Mouse (Mus musculus) forebrain, embryonic 16.5 days (tissue): ENCODE data around the gene Pitpnm2. TPM values are rescaled to one million over a fixed set of nuclear protein-coding genes. Genes with fewer than 3 reads are reported as not detected.

Source experiments
- ATAC-seq: fragments of 200-750 bp; cut with Nextera tagmentation; 2 replicates; pipeline ENCODE4 v1.8.0; 2017; ENCODE audit warnings: mild to moderate bottlenecking, moderate library complexity
- H3K27ac ChIP-seq: fragments of 300-500 bp; sonication (generic); 2 replicates; pipeline ENCODE4 v1.5.1; 2014; ENCODE audit warnings: low read length, control low read depth
- H3K27me3 ChIP-seq: fragments of 300-500 bp; sonication (generic); replicated peaks from 2 replicates; pipeline ENCODE4 v1.6.1; 2014; ENCODE audit warnings: low read length; ENCODE audit not compliant: control insufficient read depth, insufficient read depth
- H3K36me3 ChIP-seq: fragments of 300-500 bp; sonication (generic); 2 replicates; pipeline ENCODE4 v1.6.1; 2014; ENCODE audit not compliant: control insufficient read depth, insufficient read depth
- H3K4me1 ChIP-seq: fragments of 300-500 bp; sonication (generic); replicated peaks from 2 replicates; pipeline ENCODE4 v1.6.1; 2014; ENCODE audit warnings: low read length; ENCODE audit not compliant: control insufficient read depth, insufficient read depth
- H3K4me2 ChIP-seq: fragments of 300-500 bp; sonication (generic); 2 replicates; pipeline ENCODE4 v1.6.1; 2014; ENCODE audit warnings: mild to moderate bottlenecking, low read length, control low read depth
- H3K4me3 ChIP-seq: fragments of 300-500 bp; sonication (generic); replicated peaks from 2 replicates; pipeline ENCODE4 v1.5.1; 2014; ENCODE audit warnings: mild to moderate bottlenecking, low read length, control low read depth
- H3K9ac ChIP-seq: fragments of 300-500 bp; sonication (generic); replicated peaks from 2 replicates; pipeline ENCODE4 v1.6.1; 2014; ENCODE audit warnings: low read depth, low read length, control low read depth
- H3K9me3 ChIP-seq: fragments of 300-500 bp; sonication (generic); 2 replicates; pipeline ENCODE4 v1.6.1; 2016; ENCODE audit warnings: low read length; ENCODE audit not compliant: control insufficient read depth
- WGBS: fragments of 180-500 bp; shearing (Covaris S2); extraction: QIAGEN DNeasy Blood & Tissue Kit; methylation state at CpG from one replicate; pipeline ENCODE4 v1.1.7; 2014; 5-methylcytosine and 5-hydroxymethylcytosine counted together
- polyA plus RNA-seq: library from polyadenylated mRNA; unstranded; fragments of >200 nt; fragmentation: Nextera tagmentation; extraction: Ambion mirVana; gene quantifications from 2 replicates; pipeline ENCODE4 v1.2.1, GENCODE M21; 2015

Gene Pitpnm2
- polyA plus RNA-seq, 1 experiment from 2014 or later, result 14.4 TPM

DNA sequence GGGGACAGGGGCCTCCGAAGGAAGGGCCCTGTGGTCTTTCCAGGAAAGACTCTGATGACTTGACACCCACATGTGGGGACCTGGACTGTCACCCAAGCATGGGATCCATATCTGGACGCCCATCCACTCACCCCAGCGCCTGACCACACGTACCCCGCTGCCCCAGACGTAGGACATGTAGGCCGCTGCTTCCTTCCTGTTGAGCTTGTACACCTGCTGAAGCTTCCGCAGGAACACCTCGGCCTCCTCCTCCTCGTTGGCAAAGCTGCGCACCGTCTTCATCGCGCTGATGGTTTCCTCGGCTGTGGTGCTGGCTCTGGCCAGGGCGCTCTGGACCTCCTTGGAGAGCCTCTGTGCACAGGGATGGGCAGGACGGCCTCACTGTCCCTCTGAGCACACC lies 169.7 kb downstream of the Pitpnm2 start:
- no peaks in the 10 kb centered on the region for H3K27me3 ChIP-seq
- no peak for ATAC-seq
- WGBS, result 94% methylated on average over 17 of the region's 17 CpGs
- H3K4me3 ChIP-seq, result no peak overlapping the region
- no peak overlapping the region for H3K4me2 ChIP-seq
- no peaks in the 10 kb centered on the region for H3K36me3 ChIP-seq
- no peak overlapping the region for H3K27ac ChIP-seq
- H3K9ac ChIP-seq, result no peak overlapping the region
- H3K4me1 ChIP-seq, result peaks cover 31% of the 10 kb centered on the region
- no peaks in the 10 kb centered on the region for H3K9me3 ChIP-seq

DNA sequence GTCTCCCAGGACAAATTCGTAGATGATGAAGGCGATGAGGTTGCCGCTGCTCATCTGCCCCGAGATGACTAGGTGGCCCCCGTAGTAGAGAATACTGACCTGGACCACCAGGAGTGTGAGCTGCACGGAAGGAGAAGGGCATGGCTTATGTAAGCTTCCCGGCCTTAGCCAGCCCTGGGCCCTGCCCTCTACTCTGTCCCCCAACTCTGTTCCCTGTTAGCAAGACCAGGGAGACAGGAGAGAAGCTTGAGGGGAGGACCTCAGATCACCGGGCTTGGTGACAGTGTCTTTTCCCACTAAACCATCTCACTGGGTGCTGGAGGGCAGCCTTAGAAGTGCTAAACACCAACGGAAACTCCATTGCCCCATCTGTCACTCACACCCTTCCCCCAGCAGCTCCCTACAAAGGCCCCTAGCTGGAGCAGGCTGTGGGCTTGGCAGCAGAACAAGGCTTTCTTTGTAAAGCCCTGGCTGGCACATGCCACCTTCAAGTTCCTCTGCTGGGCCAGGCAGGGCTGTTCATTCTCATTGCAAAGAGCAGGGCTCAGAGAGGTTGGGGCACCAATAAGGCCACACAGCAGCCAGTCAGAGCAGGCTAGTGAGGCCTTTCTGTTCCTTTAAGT lies 170.7 kb downstream of the Pitpnm2 start:
- H3K4me2 ChIP-seq, result peak overlapping the region; percentile 36
- peak overlapping the region; percentile 31 for H3K9ac ChIP-seq

DNA sequence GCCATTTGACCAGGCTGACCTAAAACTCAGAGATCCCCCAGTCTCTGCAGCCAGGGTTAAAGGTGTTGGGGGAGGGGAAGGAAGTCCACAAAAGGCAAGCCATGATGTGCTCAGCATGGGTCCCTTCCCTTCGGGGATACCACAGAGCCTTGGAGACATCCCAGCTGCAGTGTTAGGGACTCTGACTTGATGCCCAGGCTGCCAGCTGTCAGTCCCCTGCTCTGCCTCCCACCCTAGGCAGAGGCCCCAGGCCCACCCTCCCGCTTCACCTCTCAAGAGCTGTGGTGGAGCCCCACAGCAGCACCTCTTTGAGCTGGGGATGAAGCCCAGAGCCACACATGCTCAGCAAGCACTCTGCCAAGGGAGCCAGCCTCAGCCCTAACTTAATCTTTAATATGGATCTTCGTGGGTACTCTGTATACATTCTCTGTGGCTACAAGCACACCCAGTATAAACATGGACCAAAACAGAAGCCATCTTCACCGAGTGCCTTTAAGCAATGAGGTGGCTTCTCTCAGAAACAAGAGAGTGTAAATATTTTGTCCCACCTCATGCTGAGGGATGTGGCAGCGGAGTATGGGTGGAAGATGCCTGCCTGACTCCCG lies 171.6 kb downstream of the Pitpnm2 start:
- peaks cover 31% of the 10 kb centered on the region for H3K4me1 ChIP-seq
- 0 out of 2 replicates have a peak overlapping the region, but pooled peaks have one; percentile 36 for H3K4me2 ChIP-seq
- H3K27ac ChIP-seq, result peak overlapping the region; percentile 47
- 0 out of 2 replicates have a peak overlapping the region, but pooled peaks have one; percentile 25 for H3K9ac ChIP-seq
- no peak for ATAC-seq
- H3K27me3 ChIP-seq, result no peaks in the 10 kb centered on the region
- no peaks in the 10 kb centered on the region for H3K36me3 ChIP-seq
- no peaks in the 10 kb centered on the region for H3K9me3 ChIP-seq
- no peak overlapping the region for H3K4me3 ChIP-seq
- 61% methylated on average over 6 of the region's 6 CpGs for WGBS

More for the DNA sequence above, 170.7 kb downstream of the Pitpnm2 start:
- ATAC-seq, result peak; percentile 97
- Histone ChIP-seq H3K4me1 (peaks cover 31% of the 10 kb centered on the region), H3K27ac (peak overlapping the region; percentile 81), H3K9me3 (no peaks in the 10 kb centered on the region), H3K4me3 (no peak overlapping the region), H3K27me3 (no peaks in the 10 kb centered on the region), H3K36me3 (no peaks in the 10 kb centered on the region)
- WGBS, result 31% methylated on average over 9 of the region's 9 CpGs

DNA sequence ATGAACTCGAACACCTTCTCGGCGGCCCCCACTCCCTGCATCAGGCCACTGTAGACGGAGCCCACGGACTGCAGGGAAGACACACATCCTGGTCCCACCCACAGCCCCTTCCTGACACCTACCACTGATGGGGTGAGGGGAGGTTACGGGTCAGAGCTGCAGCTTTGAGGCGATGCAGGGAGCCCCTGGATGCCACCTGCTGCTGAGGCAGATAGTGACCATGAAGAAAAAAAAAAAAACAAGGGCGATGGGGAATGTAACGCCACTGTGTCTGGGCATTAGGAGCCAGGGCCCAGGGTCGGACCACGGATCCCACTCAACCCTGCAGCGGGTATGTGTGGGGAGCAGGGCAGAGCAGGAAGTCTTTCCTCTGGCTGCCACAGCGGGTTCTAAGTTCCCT lies 172.3 kb downstream of the Pitpnm2 start:
- no peak for ATAC-seq
- WGBS, result 88% methylated on average over 13 of the region's 13 CpGs
- Histone ChIP-seq H3K4me2 (no peak overlapping the region), H3K9me3 (no peaks in the 10 kb centered on the region), H3K4me3 (no peak overlapping the region), H3K4me1 (peaks cover 31% of the 10 kb centered on the region), H3K9ac (no peak overlapping the region), H3K27ac (no peak overlapping the region), H3K27me3 (no peaks in the 10 kb centered on the region), H3K36me3 (no peaks in the 10 kb centered on the region)

DNA sequence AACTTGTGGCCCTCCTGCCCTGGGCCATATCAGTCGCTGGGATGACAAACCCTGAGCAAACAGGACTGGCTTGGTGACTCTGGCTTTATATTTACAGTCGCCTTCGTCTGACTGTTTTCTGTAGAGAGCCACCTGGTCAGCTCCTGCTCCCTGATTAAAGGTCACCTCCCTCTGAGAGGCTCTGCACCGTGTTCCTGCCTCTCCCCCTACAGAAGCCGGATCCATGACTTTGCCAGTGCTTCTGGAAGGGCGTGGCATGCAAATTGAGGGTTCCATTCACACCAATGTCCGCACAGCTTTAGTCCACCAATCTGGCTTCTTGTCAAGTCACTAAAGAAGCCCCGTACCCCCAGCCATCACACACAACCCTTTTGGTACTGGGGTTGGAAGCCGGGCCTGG lies 173.0 kb downstream of the Pitpnm2 start:
- Histone ChIP-seq H3K4me2 (no peak overlapping the region), H3K27ac (no peak overlapping the region), H3K36me3 (no peaks in the 10 kb centered on the region), H3K27me3 (no peaks in the 10 kb centered on the region), H3K4me1 (peaks cover 31% of the 10 kb centered on the region), H3K4me3 (no peak overlapping the region), H3K9me3 (no peaks in the 10 kb centered on the region), H3K9ac (no peak overlapping the region)
- ATAC-seq, result no peak
- 58% methylated on average over 9 of the region's 9 CpGs for WGBS

DNA sequence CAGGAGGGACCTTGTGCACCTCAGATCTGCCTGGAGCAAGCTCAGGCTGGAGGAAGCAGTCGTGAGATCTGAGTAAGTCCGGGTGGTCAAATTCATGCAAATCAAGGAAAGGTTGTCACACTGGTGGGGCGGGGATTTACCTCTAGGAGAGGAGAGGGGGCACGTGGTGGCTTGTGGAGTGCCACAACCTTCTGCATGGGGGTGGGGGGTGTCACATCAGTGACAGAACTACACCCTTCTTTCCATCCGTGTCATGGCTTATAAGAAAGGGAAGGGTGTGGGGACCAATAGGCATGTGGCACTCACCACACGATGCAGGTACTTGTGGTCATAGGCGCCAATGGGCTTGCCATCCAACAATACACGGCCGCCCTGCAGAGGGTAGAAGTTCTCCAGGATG lies 173.8 kb downstream of the Pitpnm2 start:
- no peaks in the 10 kb centered on the region for H3K36me3 ChIP-seq
- no peak overlapping the region for H3K27ac ChIP-seq
- peaks cover 31% of the 10 kb centered on the region for H3K4me1 ChIP-seq
- no peaks in the 10 kb centered on the region for H3K27me3 ChIP-seq
- H3K4me2 ChIP-seq, result no peak overlapping the region
- H3K9ac ChIP-seq, result no peak overlapping the region
- H3K9me3 ChIP-seq, result no peaks in the 10 kb centered on the region
- H3K4me3 ChIP-seq, result no peak overlapping the region
- no peak for ATAC-seq
- WGBS, result 79% methylated on average over 9 of the region's 9 CpGs

DNA sequence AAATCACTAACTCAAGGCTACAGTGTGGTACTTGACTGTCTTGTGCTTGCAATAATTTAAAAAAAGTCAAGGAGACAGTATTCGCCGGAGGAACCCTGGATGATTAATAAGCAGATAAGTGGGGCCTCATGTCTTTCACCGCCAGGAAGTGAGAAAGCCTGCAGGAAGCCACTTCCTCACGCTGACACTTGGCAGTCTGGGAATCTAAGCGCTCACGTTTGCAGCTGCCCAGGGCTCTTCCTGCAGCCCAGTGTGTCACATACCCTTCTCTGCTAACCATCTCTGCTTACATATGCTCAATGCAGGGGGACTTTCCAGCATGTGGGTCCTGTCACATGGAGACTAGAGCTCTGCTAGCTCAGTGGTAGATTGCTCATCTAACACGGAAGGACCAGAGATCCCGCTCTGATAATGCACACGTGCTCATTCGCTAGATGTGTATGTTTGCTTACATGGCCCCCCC lies 174.7 kb downstream of the Pitpnm2 start:
- no peaks in the 10 kb centered on the region for H3K36me3 ChIP-seq
- H3K9ac ChIP-seq, result no peak overlapping the region
- WGBS, result 76% methylated on average over 10 of the region's 10 CpGs
- no peak overlapping the region for H3K27ac ChIP-seq
- ATAC-seq, result no peak
- no peak overlapping the region for H3K4me3 ChIP-seq
- no peak overlapping the region for H3K4me2 ChIP-seq
- peaks cover 27% of the 10 kb centered on the region for H3K4me1 ChIP-seq
- H3K9me3 ChIP-seq, result no peaks in the 10 kb centered on the region
- H3K27me3 ChIP-seq, result no peaks in the 10 kb centered on the region

DNA sequence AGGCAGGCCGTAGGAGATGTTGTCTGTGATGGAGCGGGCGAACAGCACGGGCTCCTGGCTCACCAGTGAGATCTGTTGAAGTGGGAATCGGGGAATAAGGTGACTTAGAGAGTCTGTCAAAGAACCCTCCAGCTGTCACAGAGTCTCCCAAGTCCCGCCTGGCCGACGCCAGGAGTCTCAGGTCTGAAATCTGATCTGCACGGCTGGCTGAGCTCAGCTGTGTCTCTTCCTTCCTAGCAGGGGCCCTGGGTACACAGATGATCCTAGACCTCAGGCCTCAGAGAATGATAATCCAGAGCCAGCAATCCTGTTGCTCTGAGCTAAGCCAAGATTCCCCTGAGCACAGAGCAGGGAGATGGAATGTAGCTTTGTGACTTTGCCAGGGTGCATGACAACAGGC lies 175.9 kb downstream of the Pitpnm2 start:
- no peaks in the 10 kb centered on the region for H3K27me3 ChIP-seq
- no peak for ATAC-seq
- H3K27ac ChIP-seq, result no peak overlapping the region
- peaks cover 15% of the 10 kb centered on the region for H3K4me1 ChIP-seq
- no peak overlapping the region for H3K9ac ChIP-seq
- no peaks in the 10 kb centered on the region for H3K9me3 ChIP-seq
- no peak overlapping the region for H3K4me3 ChIP-seq
- no peak overlapping the region for H3K4me2 ChIP-seq
- no peaks in the 10 kb centered on the region for H3K36me3 ChIP-seq
- 63% methylated on average over 9 of the region's 9 CpGs for WGBS

DNA sequence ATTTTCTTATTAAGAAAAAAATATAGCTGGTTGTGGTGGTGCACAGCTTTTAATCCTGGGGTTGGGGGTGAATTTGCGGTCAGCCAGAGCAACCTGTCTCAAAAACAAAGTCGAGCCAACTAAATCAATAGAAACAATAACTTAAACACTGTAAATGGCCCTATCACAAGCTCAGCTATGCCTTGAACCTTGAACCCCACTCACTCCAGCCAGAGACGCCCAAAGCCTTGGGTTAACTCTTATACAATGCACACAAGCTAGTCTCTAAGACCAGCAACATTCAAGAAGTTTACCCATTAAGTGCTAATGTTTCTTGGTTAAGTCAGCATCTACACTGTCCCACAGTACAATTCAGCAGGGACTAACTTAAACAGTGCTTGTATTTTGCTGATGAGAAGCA lies 179.9 kb downstream of the Pitpnm2 start:
- Histone ChIP-seq H3K9ac (no peak overlapping the region), H3K27ac (no peak overlapping the region), H3K4me2 (no peak overlapping the region), H3K27me3 (no peaks in the 10 kb centered on the region), H3K36me3 (no peaks in the 10 kb centered on the region), H3K4me1 (no peaks in the 10 kb centered on the region), H3K9me3 (no peaks in the 10 kb centered on the region), H3K4me3 (no peak overlapping the region)
- WGBS, result 88% methylated on average over 3 of the region's 3 CpGs
- ATAC-seq, result no peak
